Mouse (Mus musculus): ENCODE measurements at regions not wholly inside any gene's neighbourhood (a gene's known extent, or its start where the extent isn't known, plus 50 kb on each side); places are given as distances from the start of the nearest gene placed in this dataset.
A peak's percentile ranks its signal among the peaks of the same experiment; 100 is the strongest.

GRCm38 (mm10) chr12:70614686-70615085 lies 161.8 kb downstream of the Tmx1 start:
- TF ChIP-seq MYOD1 (IDR thresholded peaks at IDR 0.05; ENCODE audit: control insufficient read depth, insufficient read length, low read depth) = no peak
- TF ChIP-seq MYOG (IDR thresholded peaks at IDR 0.05; ENCODE audit: control insufficient read depth, extremely low read depth, insufficient read length) = no peak
- no peak for TF ChIP-seq CEBPB (IDR thresholded peaks at IDR 0.05; ENCODE audit: low read depth)
- no peak for TF ChIP-seq USF1 (IDR thresholded peaks at IDR 0.05; ENCODE audit: low read depth)
- no peak for TF ChIP-seq MAX (IDR thresholded peaks at IDR 0.05)
- no peak for TF ChIP-seq CTCF (IDR thresholded peaks at IDR 0.05; ENCODE audit: control insufficient read depth, insufficient read depth, insufficient read length)
- no peak for TF ChIP-seq FOSL1 (IDR thresholded peaks at IDR 0.05; ENCODE audit: insufficient read depth, low read length, poor library complexity, severe bottlenecking)
- no peak overlapping the region for H3ac ChIP-seq (ENCODE audit: control insufficient read depth, insufficient read length, low read depth)
- H3K79me2 ChIP-seq (ENCODE audit: control insufficient read depth, insufficient read depth) = no peaks in the 10 kb centered on the region

GRCm38 (mm10) chr12:70615123-70615522 lies 162.2 kb downstream of the Tmx1 start:
- TF ChIP-seq MAX (IDR thresholded peaks at IDR 0.05) (peak; percentile 75), CEBPB (IDR thresholded peaks at IDR 0.05; ENCODE audit: low read depth) (no peak)
- Histone ChIP-seq H3K79me3 (ENCODE audit: low read depth) (no peaks in the 10 kb centered on the region), H3K27me3 (ENCODE audit: control insufficient read depth, insufficient read depth, insufficient read length) (no peaks in the 10 kb centered on the region), H3ac (ENCODE audit: control insufficient read depth, insufficient read length, low read depth) (no peak overlapping the region), H3K4me3 (ENCODE audit: insufficient read depth, poor library complexity, severe bottlenecking) (no peak overlapping the region), H3K36me3 (ENCODE audit: control insufficient read depth, insufficient read depth) (no peaks in the 10 kb centered on the region), H3K79me2 (ENCODE audit: control insufficient read depth, insufficient read depth) (no peaks in the 10 kb centered on the region)

More at GRCm38 (mm10) chr12:70614686-70615085, 161.8 kb downstream of the Tmx1 start:
- no peak overlapping the region for H3K4me3 ChIP-seq (ENCODE audit: insufficient read depth, poor library complexity, severe bottlenecking)
- H3K36me3 ChIP-seq (ENCODE audit: control insufficient read depth, insufficient read depth) = no peaks in the 10 kb centered on the region
- no peaks in the 10 kb centered on the region for H3K79me3 ChIP-seq (ENCODE audit: low read depth)
- no peaks in the 10 kb centered on the region for H3K27me3 ChIP-seq (ENCODE audit: control insufficient read depth, insufficient read depth, insufficient read length)

GRCm38 (mm10) chr12:70616049-70616448 lies 163.2 kb downstream of the Tmx1 start:
- Histone ChIP-seq H3K36me3 (ENCODE audit: control insufficient read depth, insufficient read depth) (no peaks in the 10 kb centered on the region), H3K79me2 (ENCODE audit: control insufficient read depth, insufficient read depth) (no peaks in the 10 kb centered on the region), H3K79me3 (ENCODE audit: low read depth) (no peaks in the 10 kb centered on the region), H3ac (ENCODE audit: control insufficient read depth, insufficient read length, low read depth) (no peak overlapping the region), H3K27me3 (ENCODE audit: control insufficient read depth, insufficient read depth, insufficient read length) (no peaks in the 10 kb centered on the region), H3K4me3 (ENCODE audit: insufficient read depth, poor library complexity, severe bottlenecking) (no peak overlapping the region)
- TF ChIP-seq MAX (IDR thresholded peaks at IDR 0.05) = no peak
- TF ChIP-seq FOSL1 (IDR thresholded peaks at IDR 0.05; ENCODE audit: insufficient read depth, low read length, poor library complexity, severe bottlenecking) = no peak
- no peak for TF ChIP-seq CTCF (IDR thresholded peaks at IDR 0.05; ENCODE audit: control insufficient read depth, insufficient read depth, insufficient read length)
- no peak for TF ChIP-seq USF1 (IDR thresholded peaks at IDR 0.05; ENCODE audit: low read depth)
- no peak for TF ChIP-seq MYOG (IDR thresholded peaks at IDR 0.05; ENCODE audit: control insufficient read depth, extremely low read depth, insufficient read length)
- TF ChIP-seq CEBPB (IDR thresholded peaks at IDR 0.05; ENCODE audit: low read depth) = no peak
- TF ChIP-seq MYOD1 (IDR thresholded peaks at IDR 0.05; ENCODE audit: control insufficient read depth, insufficient read length, low read depth) = no peak

- peak; percentile 80 for TF ChIP-seq MYOD1 (IDR thresholded peaks at IDR 0.05; ENCODE audit: control insufficient read depth, insufficient read length, low read depth)
- TF ChIP-seq FOSL1 (IDR thresholded peaks at IDR 0.05; ENCODE audit: insufficient read depth, low read length, poor library complexity, severe bottlenecking) = no peak
- peak; percentile 92 for TF ChIP-seq MAX (IDR thresholded peaks at IDR 0.05)
- Histone ChIP-seq H3K79me2 (ENCODE audit: control insufficient read depth, insufficient read depth) (no peaks in the 10 kb centered on the region), H3ac (ENCODE audit: control insufficient read depth, insufficient read length, low read depth) (no peak overlapping the region), H3K4me3 (ENCODE audit: insufficient read depth, poor library complexity, severe bottlenecking) (no peak overlapping the region), H3K36me3 (ENCODE audit: control insufficient read depth, insufficient read depth) (no peaks in the 10 kb centered on the region), H3K79me3 (ENCODE audit: low read depth) (no peaks in the 10 kb centered on the region), H3K27me3 (ENCODE audit: control insufficient read depth, insufficient read depth, insufficient read length) (no peaks in the 10 kb centered on the region)
Measured at GRCm38 (mm10) chr12:70616487-70616886, 163.6 kb downstream of the Tmx1 start.

GRCm38 (mm10) chr12:70617024-70617423 lies 164.1 kb downstream of the Tmx1 start:
- Histone ChIP-seq H3K36me3 (ENCODE audit: control insufficient read depth, insufficient read depth) (no peaks in the 10 kb centered on the region), H3K4me3 (ENCODE audit: insufficient read depth, poor library complexity, severe bottlenecking) (no peak overlapping the region), H3K27me3 (ENCODE audit: control insufficient read depth, insufficient read depth, insufficient read length) (no peaks in the 10 kb centered on the region), H3K79me3 (ENCODE audit: low read depth) (no peaks in the 10 kb centered on the region), H3ac (ENCODE audit: control insufficient read depth, insufficient read length, low read depth) (no peak overlapping the region), H3K79me2 (ENCODE audit: control insufficient read depth, insufficient read depth) (no peaks in the 10 kb centered on the region)
- TF ChIP-seq CEBPB (IDR thresholded peaks at IDR 0.05; ENCODE audit: low read depth) = peak; percentile 50
- TF ChIP-seq USF1 (IDR thresholded peaks at IDR 0.05; ENCODE audit: low read depth) = no peak

- no peaks in the 10 kb centered on the region for H3K36me3 ChIP-seq (ENCODE audit: control insufficient read depth, insufficient read depth)
- H3K27me3 ChIP-seq (ENCODE audit: control insufficient read depth, insufficient read depth, insufficient read length) = no peaks in the 10 kb centered on the region
- H3K4me3 ChIP-seq (ENCODE audit: insufficient read depth, poor library complexity, severe bottlenecking) = no peak overlapping the region
- no peak overlapping the region for H3ac ChIP-seq (ENCODE audit: control insufficient read depth, insufficient read length, low read depth)
- TF ChIP-seq MYOG (IDR thresholded peaks at IDR 0.05; ENCODE audit: control insufficient read depth, extremely low read depth, insufficient read length) (no peak), CEBPB (IDR thresholded peaks at IDR 0.05; ENCODE audit: low read depth) (no peak), FOSL1 (IDR thresholded peaks at IDR 0.05; ENCODE audit: insufficient read depth, low read length, poor library complexity, severe bottlenecking) (no peak), MAX (IDR thresholded peaks at IDR 0.05) (no peak), MYOD1 (IDR thresholded peaks at IDR 0.05; ENCODE audit: control insufficient read depth, insufficient read length, low read depth) (no peak), CTCF (IDR thresholded peaks at IDR 0.05; ENCODE audit: control insufficient read depth, insufficient read depth, insufficient read length) (no peak), USF1 (IDR thresholded peaks at IDR 0.05; ENCODE audit: low read depth) (no peak)
- H3K79me2 ChIP-seq (ENCODE audit: control insufficient read depth, insufficient read depth) = no peaks in the 10 kb centered on the region
- H3K79me3 ChIP-seq (ENCODE audit: low read depth) = no peaks in the 10 kb centered on the region
Measured at GRCm38 (mm10) chr12:70617979-70618378, 165.1 kb downstream of the Tmx1 start.

Data from C2C12 (cell line).